Mouse (Mus musculus) heart, embryonic 16.5 days (tissue): ENCODE measurements around the gene Comp. TPM values are rescaled to one million over a fixed set of nuclear protein-coding genes. Genes with fewer than 3 reads are reported as not detected.
A peak's percentile ranks its signal among the peaks of the same experiment; 100 is the strongest.

Experiments
- ATAC-seq: fragments of 200-750 bp; cut with Nextera tagmentation; replicated peaks from 2 replicates; pipeline ENCODE4 v1.8.0; 2017; ENCODE audit warnings: moderate number of reproducible peaks; ENCODE audit not compliant: insufficient read depth, low FRiP score; ENCODE audit errors: extremely low read depth
- H3K27ac ChIP-seq: fragments of 300-500 bp; sonication (generic); 2 replicates; pipeline ENCODE4 v1.5.1; 2014; ENCODE audit warnings: mild to moderate bottlenecking, low read length, control low read depth, moderate library complexity
- H3K27me3 ChIP-seq: fragments of 300-500 bp; sonication (generic); 2 replicates; pipeline ENCODE4 v1.6.1; 2014; ENCODE audit warnings: low read length, mixed read lengths; ENCODE audit not compliant: control insufficient read depth, insufficient read depth
- H3K36me3 ChIP-seq: fragments of 300-500 bp; sonication (generic); 2 replicates; pipeline ENCODE4 v1.6.1; 2014; ENCODE audit not compliant: control insufficient read depth, insufficient read depth
- H3K4me1 ChIP-seq: fragments of 300-500 bp; sonication (generic); 2 replicates; pipeline ENCODE4 v1.6.1; 2014; ENCODE audit warnings: low read length, mixed read lengths; ENCODE audit not compliant: control insufficient read depth, insufficient read depth
- H3K4me2 ChIP-seq: fragments of 300-500 bp; sonication (generic); 2 replicates; pipeline ENCODE4 v1.6.1; 2014; ENCODE audit warnings: low read depth, mild to moderate bottlenecking, control low read depth, low read length
- H3K4me3 ChIP-seq: fragments of 300-500 bp; sonication (generic); 2 replicates; pipeline ENCODE4 v1.5.1; 2014; ENCODE audit warnings: mild to moderate bottlenecking, control low read depth, low read length
- H3K9ac ChIP-seq: fragments of 300-500 bp; sonication (generic); 2 replicates; pipeline ENCODE4 v1.6.1; 2014; ENCODE audit warnings: low read length, control low read depth
- H3K9me3 ChIP-seq: fragments of 300-500 bp; sonication (generic); replicated peaks from 2 replicates; pipeline ENCODE4 v1.6.1; 2016; ENCODE audit warnings: low read length; ENCODE audit not compliant: control insufficient read depth
- WGBS: fragments of 180-500 bp; shearing (Covaris S2); extraction: QIAGEN DNeasy Blood & Tissue Kit; methylation state at CpG from one replicate; pipeline ENCODE4 v1.1.7; 2014; 5-methylcytosine and 5-hydroxymethylcytosine counted together
- polyA plus RNA-seq: library from polyadenylated mRNA; unstranded; fragments of >200 nt; fragmentation: Nextera tagmentation; extraction: Ambion mirVana; gene quantifications from 2 replicates; pipeline ENCODE4 v1.2.1, GENCODE M21; 2015

Comp gene
- polyA plus RNA-seq, 1 experiment from 2014 or later = 4.3 TPM

- Histone ChIP-seq H3K4me2 (no peak overlapping the region), H3K27me3 (no peaks in the 10 kb centered on the region), H3K27ac (no peak overlapping the region), H3K9me3 (0 out of 2 replicates have a peak, but pooled peaks cover 4% of the 10 kb centered on the region), H3K4me3 (no peak overlapping the region), H3K36me3 (no peaks in the 10 kb centered on the region), H3K4me1 (peaks cover 3% of the 10 kb centered on the region; the same call in 1 of the 2 replicates), H3K9ac (no peak overlapping the region)
- no peak for ATAC-seq
- WGBS = 48% methylated on average over 4 of the region's 4 CpGs
Measured at GRCm38 (mm10) chr8:70360769-70361168, 12.6 kb upstream of the Comp start.

DNA sequence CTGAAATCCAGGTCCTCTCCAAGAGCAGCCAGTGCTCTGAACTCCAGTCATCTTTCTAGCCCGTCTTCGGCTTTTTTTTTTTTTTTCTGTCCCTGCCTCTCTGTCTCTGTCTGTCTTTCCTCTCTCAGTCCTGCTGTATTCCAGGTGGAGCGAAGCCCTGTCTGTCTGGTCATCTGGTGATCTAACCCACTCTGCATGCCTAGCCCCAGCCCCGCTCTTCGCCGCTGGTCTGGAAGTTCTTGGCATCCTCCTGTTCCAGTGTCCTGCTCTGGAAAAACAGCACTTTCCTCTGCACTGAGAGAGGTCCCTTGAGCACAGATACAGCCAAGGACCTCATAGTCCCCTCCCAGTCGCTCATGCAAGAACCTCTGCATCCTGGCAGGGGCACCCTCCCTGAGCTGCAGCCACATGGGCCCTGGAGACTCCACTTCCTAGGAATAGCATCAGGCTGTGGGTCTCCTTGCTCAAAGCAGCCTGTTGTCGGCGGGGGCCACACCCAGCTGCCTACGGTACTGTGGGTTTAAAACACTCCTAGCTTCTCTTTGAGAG is 11.8 kb upstream of the Comp start:
- Histone ChIP-seq H3K4me3 (no peak overlapping the region), H3K4me2 (no peak overlapping the region), H3K9me3 (0 out of 2 replicates have a peak, but pooled peaks cover 4% of the 10 kb centered on the region), H3K4me1 (peaks cover 3% of the 10 kb centered on the region; the same call in 1 of the 2 replicates), H3K27ac (no peak overlapping the region), H3K27me3 (no peaks in the 10 kb centered on the region), H3K9ac (no peak overlapping the region), H3K36me3 (no peaks in the 10 kb centered on the region)
- ATAC-seq = no peak
- 74% methylated on average over 10 of the region's 10 CpGs for WGBS

- Histone ChIP-seq H3K36me3 (no peaks in the 10 kb centered on the region), H3K27ac (no peak overlapping the region), H3K27me3 (no peaks in the 10 kb centered on the region), H3K4me1 (peaks cover 3% of the 10 kb centered on the region; the same call in 1 of the 2 replicates), H3K9me3 (0 out of 2 replicates have a peak, but pooled peaks cover 4% of the 10 kb centered on the region), H3K9ac (no peak overlapping the region), H3K4me2 (no peak overlapping the region), H3K4me3 (no peak overlapping the region)
- 37% methylated on average over 5 of the region's 5 CpGs for WGBS
- ATAC-seq = peak; percentile 50
Measured at GRCm38 (mm10) chr8:70364066-70364465, 9.3 kb upstream of the Comp start.

- no peak for ATAC-seq
- H3K9ac ChIP-seq = no peak overlapping the region
- H3K4me2 ChIP-seq = no peak overlapping the region
- no peaks in the 10 kb centered on the region for H3K9me3 ChIP-seq
- H3K36me3 ChIP-seq = no peaks in the 10 kb centered on the region
- no peaks in the 10 kb centered on the region for H3K4me1 ChIP-seq
- WGBS = 65% methylated on average over 5 of the region's 5 CpGs
- H3K27ac ChIP-seq = no peak overlapping the region
- no peak overlapping the region for H3K4me3 ChIP-seq
- peaks cover under 1% of the 10 kb centered on the region; the same call in 1 of the 2 replicates for H3K27me3 ChIP-seq
Measured at GRCm38 (mm10) chr8:70366588-70366987, 6.8 kb upstream of the Comp start.

GRCm38 (mm10) chr8:70370476-70370875 is 2.9 kb upstream of the Comp start:
- H3K27ac ChIP-seq = no peak overlapping the region
- WGBS = 70% methylated on average over 7 of the region's 7 CpGs
- no peak overlapping the region for H3K9ac ChIP-seq

DNA sequence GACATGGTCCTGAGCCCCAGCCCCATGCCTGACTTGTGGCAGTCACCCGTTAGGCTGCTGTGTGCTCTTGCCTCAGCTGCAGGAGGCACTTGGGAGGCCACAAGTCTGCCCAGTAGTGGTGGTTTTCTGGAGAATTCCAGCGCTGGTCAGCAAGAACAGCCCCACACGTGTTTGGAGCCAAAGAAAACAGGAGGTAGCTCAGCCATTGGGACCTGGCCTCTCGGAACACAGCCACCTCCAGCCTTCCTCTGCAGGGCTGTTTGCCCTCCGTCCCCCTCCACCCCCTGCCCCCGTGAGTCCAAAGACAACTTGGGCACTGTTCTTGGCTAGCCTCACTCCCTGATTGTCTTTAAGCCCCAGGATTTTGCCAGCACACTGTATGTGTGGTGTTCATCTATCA is 1.4 kb upstream of the Comp start:
- no peaks in the 10 kb centered on the region for H3K36me3 ChIP-seq
- peaks cover 20% of the 10 kb centered on the region for H3K4me1 ChIP-seq
- H3K27ac ChIP-seq = peak overlapping the region; percentile 12; the same call in 1 of the 2 replicates
- H3K4me2 ChIP-seq = no peak overlapping the region
- peaks cover 50% of the 10 kb centered on the region for H3K27me3 ChIP-seq
- no peak overlapping the region for H3K9ac ChIP-seq
- 0 out of 2 replicates have a peak, but pooled peaks cover 3% of the 10 kb centered on the region for H3K9me3 ChIP-seq
- no peak overlapping the region for H3K4me3 ChIP-seq
- ATAC-seq = peak; percentile 42; the same call in 1 of the 2 replicates
- WGBS = 49% methylated on average over 6 of the region's 6 CpGs

More at GRCm38 (mm10) chr8:70370476-70370875, 2.9 kb upstream of the Comp start:
- no peaks in the 10 kb centered on the region for H3K36me3 ChIP-seq
- H3K9me3 ChIP-seq = 0 out of 2 replicates have a peak, but pooled peaks cover 3% of the 10 kb centered on the region
- no peak overlapping the region for H3K4me2 ChIP-seq
- ATAC-seq = no peak
- H3K4me1 ChIP-seq = peaks cover 11% of the 10 kb centered on the region
- H3K4me3 ChIP-seq = no peak overlapping the region
- peaks cover 37% of the 10 kb centered on the region for H3K27me3 ChIP-seq

- peak overlapping the region; percentile 59 for H3K4me2 ChIP-seq
- H3K4me1 ChIP-seq = peaks cover 20% of the 10 kb centered on the region
- 1% methylated on average over 45 of the region's 53 CpGs for WGBS
- peaks cover 72% of the 10 kb centered on the region for H3K27me3 ChIP-seq
- ATAC-seq = peak; percentile 37; the same call in 1 of the 2 replicates
- H3K27ac ChIP-seq = no peak overlapping the region
- peak overlapping the region; percentile 41 for H3K4me3 ChIP-seq
- no peaks in the 10 kb centered on the region for H3K36me3 ChIP-seq
- 0 out of 2 replicates have a peak, but pooled peaks cover 3% of the 10 kb centered on the region for H3K9me3 ChIP-seq
- no peak overlapping the region for H3K9ac ChIP-seq
Measured at GRCm38 (mm10) chr8:70374318-70374927, 1.1 kb downstream of the Comp start.

- no peak for ATAC-seq
- Histone ChIP-seq H3K9ac (no peak overlapping the region), H3K4me3 (peak overlapping the region; percentile 41), H3K27ac (no peak overlapping the region), H3K4me2 (no peak overlapping the region), H3K9me3 (0 out of 2 replicates have a peak, but pooled peaks cover 3% of the 10 kb centered on the region), H3K4me1 (peaks cover 20% of the 10 kb centered on the region), H3K36me3 (no peaks in the 10 kb centered on the region), H3K27me3 (peaks cover 72% of the 10 kb centered on the region)
- WGBS = 7% methylated on average over 35 of the region's 35 CpGs
Measured at GRCm38 (mm10) chr8:70375212-70375859, 2.0 kb downstream of the Comp start.
